Mouse (Mus musculus) naive thymus-derived CD4-positive, alpha-beta T cell, adult 2 months (primary cell): ENCODE results near the gene Ifi203.
"Not testable (repeated sequence)": the region's sequence is repeated elsewhere in the genome, so short reads cannot be mapped to it uniquely, and the experiment has no call there.

Experiments used
- DNase-seq: peaks from one replicate; pipeline ENCODE4 v3.0.0-alpha.2; 2011; ENCODE audit warnings: low read depth

Gene Ifi203

DNA sequence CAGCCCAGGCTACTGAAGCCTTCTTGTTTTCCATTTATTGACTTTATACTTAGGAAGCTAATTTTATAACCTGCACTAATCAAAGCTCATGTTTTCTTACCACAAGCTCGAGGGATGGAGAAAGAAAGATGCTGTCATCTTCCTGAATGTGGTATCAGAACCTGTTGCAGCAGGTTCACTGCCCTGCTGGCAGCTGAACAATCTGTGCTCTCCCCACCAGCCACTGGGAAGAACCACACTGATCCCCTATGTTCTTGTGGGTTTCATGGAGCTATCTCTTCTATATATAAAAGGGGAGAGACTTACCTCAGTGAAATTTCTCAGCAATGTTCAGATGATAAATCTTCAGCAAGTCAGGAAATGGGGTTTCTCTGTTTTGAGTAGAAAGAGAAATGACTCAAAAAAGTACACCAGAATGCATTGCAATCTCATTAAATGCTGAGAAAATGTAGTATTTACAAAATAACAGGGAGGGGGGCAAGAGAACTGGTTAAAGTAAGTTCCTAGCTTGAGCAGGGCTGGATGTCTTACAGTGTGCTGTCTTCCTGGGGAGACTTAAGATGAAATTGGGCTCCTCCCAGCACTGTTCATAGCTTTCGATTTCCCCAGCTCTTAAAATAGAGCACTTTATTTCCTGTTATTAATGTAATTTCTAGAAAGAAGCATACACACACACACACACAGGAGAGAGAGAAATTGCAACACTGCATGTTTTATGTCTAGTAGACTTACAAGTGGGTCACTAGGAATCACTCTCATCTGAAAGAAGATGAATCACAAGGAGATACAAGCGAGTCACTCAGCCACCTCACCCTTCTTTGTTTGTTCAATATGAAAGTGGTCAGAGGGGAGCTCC, at the start of gene Ifi203, which contains the start of gene Mndal:
TSS of gene Ifi203 (minus strand) at position 749 of the 856 bp plus-strand sequence.
TSS of gene Mndal (minus strand) at position 568 of the 856 bp plus-strand sequence.
- peak; percentile 26 for DNase-seq

DNA sequence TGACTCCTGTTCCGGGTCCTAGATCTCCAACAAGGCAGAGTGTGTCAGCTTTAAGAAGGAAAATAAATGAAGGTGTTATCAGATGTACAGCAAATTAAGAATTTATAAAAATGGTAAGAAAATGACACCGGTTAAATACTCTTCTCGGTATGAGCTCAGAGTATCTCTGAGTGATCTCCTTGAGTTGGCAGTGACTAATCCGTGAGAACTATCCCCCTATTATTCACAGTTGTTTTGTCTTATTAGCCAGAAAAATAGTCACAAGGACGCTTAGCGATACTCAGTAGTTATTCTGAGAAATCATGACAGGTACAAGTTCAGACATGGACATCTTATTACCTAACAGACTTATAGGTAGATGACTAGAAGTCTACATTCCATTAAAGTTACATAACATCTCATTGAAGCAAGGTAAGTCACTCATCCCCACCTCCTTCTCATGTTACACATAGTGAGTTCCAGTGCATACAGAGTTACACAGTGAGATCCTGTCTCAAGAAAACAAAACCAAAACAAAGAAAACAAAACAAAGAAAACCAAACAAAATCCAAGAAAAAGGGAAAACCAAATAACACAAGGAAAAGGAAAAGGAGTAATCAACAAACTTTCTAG, 40.3 kb upstream of the Ifi203 start, which contains the start of gene Ifi202b:
TSS of gene Ifi202b (minus strand) at position 51 of the 612 bp plus-strand sequence.
- DNase-seq = not testable (repeated sequence)

DNA sequence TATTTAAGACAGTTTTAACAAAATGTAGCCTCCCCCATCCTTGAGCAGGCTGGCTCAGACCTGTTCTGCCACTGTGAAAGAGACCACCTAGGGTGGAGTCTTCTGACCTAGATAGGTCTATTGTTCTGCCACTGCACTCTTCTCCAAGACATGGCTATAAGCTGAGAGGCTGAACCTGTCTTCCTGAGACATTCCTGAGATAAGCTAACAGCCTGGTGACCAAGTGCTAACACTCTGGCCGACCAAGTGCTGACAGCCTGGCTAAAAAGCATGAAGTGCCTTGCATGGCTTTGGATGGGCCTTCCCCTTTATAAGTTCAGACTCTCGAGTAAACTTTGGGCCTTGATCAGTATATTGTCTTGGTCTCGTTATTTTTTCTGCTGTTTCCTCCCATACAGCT, 38.6 kb upstream of the Ifi203 start:
- not testable (repeated sequence) for DNase-seq

DNA sequence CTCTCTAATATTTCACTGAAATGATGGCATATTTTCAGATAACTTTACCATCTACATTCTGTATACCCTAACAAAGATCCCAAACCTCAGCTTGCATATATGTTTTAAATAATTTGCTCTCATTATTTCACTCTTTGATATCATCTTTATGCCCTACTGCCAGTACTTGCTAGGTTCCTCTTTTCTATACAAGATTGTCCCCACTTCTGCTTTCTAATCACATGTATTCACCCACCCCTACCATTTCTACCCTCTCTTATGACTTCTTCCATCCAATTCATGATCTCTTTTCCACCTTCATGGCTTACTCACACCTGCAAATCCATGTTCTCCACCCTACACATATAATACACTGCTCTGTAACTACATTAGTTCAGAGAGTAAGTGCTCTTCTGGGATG, 35.1 kb upstream of the Ifi203 start:
- no peak for DNase-seq

DNA sequence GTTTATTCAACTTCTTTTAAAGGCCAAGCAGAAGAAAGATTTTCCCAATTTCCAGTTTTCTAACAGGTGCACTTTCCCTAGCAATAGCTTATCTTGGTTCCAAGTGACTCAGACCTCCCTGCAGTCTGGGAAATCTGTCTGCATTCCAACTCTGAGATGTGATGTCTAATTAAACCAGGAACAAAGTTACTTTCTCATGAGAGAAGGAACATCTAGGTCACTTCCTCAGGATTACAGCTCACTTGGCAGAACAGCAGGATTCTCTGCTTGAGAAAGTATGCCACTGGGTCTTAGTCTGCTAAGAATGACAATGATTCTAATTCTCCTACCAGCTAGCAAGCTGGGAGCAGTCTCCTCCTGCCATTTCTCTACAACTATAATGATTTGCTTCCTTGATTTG, 30.6 kb upstream of the Ifi203 start:
- DNase-seq = no peak

DNA sequence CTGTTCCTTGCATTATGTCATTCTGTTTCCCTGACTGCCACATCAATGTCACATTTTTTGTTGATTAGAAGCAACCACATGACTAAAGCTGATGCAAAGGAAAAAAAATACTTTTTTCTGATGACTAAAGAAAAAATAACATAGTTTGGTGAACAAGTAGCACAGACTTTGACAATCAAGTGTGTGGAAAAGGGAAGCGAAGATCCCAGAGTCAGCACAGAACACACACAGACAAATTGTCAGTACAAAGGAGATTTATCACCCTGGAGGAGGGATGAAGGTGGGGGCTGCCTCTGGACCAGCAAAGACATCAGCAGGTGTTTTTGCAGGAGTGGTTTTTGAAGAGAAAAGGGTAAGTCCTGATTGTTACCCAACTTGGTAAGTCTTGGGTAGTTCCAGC, 19.0 kb upstream of the Ifi203 start:
- DNase-seq = not testable (repeated sequence)

DNA sequence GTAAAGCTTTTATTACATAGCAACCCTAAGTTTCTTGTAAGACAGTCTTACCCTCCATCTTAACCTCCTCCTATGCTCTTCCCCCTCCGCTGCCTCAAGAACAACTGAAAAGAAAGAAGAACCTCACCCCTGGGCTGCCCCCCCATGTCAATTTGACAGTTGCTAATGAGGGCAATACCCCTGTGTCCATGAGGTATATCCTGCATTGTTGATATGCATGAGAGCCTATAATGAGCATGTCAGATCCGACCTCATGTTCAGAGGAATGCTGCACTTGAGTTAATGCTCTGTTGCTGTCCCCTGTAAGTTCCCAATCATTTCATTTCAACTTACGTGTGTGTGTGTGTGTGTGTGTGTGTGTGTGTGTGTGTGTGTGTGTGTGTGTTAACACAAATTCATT, 17.5 kb upstream of the Ifi203 start:
- not testable (repeated sequence) for DNase-seq

DNA sequence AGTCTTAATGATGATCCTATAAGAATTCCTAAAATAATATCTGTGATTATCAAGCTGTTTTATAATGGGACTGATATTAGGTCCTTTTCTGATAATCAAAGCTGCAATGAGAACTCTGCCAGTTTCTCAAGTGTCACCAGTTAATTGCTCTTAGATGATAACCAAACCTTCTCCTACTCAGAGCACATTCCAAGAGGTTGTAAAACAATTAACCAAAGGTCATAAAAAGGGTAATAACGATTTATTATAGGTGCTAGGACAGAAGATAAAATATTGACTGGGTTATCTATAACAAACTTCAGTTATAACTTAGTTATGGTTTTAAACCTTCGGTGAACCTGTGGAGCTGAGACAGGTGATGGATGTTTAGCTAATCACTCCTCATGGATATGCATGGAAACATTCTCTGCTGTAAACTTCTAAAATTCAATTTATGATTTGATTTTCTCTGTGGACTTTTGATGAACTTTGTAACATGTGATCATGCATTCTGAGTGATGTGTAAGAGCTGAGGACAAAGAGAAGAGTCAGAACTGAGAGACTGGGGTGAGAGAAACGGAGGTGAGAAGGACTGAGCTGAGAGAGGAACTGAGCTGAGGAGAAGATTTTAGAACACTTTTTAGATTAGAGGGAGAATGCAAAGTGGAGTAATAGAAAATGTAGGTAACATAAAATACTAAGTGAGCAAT, 13.5 kb upstream of the Ifi203 start:
- not testable (repeated sequence) for DNase-seq

DNA sequence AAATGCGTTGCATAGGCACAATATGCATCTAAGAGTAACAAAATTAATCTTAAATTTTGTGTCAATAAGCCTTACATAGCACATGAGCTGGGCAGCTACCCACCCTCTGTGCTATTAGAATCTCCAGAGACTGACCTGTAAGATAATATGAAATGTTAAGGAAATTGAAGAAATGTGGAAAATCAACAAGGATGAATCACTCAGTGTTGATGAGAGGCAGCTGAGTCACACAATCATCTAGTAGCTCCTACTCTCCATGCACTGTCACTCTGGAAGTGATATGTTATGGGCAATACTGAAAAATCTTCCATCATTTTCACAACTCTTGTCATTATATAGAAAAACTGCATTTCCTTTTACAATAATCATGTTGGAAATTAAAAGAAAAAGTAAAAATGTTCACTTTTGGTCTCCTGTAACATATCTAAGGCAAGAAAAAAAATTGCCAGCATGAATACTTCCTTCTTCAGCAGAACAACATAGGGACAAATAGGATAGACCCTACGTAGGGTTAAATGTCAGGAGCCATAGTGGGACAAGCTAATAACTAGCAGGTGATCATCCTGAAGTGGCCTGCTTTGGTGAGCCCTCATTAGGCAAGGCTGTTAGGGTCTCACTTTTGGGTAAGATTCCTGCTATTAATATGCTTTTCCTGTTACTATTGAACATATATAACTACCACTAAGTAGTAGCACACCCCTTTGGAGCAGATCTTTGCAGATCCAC, 12.8 kb upstream of the Ifi203 start:
- no peak for DNase-seq

DNA sequence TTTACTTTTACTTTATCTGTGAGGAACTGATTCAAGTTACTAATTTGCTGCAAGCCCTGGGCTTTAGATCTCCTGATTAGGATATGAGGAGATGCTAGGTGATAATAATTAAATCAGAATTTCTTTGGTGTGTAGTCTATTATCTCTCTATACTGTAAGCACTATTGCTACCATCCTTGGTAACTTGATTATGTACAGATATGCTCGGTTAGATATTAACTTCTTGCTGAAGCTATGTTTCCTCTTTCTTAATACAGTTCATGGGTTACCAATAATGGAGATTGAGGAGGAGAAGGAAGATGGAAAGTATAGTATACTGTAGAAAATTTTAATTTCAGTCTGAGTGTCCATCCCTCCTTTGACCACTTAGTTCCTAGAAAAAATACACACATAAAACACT, 11.1 kb upstream of the Ifi203 start:
- no peak for DNase-seq

DNA sequence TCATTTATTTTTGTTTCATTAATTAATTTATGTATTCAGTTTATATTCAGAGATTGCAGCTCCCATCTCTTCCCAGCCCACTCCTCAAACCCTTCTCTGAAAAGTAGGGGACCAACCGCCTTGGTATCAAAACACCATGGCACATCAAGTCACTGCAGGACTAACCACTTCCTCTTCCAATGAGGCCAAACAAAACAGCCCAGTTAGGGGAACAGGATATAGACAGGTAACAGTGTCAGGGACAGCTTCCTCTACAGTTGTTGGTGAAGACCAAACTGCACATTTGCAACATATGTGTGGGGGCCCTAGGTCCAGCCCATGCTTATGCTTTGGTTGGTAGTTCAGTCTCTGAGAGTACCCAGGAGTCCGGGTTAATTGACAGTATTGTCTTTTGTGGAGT, 6.6 kb upstream of the Ifi203 start:
- peak; percentile 40 for DNase-seq

DNA sequence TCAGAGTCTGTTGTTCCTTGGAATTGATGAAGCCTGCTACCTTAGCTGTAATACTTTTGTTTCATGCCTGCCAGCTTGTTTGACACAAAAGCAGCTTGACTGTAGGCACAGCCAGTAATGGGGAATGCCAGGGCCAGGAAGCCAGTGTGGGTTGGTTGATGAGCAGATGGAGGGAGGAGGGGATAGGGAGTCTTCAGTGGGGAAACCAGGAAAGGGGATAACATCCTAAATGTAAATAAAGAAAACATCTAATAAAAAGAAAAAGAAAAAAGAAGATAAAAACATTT, 251 bp upstream of the Ifi203 start:
- DNase-seq = peak; percentile 36

DNA sequence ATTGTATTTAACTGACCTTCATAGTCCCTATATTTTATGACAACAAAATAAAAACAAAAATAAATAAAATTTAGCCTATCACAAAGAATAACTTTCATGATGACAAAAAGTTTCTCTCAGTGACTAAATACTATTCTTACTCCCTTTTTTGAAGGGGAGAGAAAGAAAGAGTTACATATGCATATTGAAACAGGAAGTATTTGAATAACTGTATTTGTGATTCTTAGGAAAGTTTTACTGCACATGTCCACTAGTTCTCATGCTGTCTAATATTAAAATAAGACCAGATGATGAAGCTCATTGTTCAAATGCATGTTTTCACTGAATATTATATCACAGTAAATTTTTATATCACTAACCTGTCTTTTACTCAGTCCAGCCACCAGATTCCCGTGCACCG, 950 bp downstream of the Ifi203 start:
- not testable (repeated sequence) for DNase-seq

DNA sequence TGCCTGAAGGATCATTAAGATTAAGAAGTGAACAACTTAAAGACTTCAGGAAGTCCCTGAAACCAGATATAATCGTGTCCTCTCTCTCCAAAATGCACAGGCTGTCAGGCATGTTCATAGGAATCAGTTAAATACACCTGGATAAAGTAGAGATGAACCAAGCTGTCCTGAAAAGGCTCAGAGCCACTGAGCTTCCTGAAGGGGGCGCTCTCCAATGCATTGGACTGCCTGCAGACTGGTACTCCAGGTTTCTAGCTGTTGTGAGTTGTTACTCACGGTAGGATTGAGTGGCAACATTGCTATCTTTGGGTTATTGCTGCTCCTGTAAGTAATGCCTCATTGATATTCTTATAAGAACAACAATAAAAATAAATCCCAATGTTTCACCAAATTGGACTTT, 23.2 kb downstream of the Ifi203 start:
- DNase-seq = not testable (repeated sequence)

DNA sequence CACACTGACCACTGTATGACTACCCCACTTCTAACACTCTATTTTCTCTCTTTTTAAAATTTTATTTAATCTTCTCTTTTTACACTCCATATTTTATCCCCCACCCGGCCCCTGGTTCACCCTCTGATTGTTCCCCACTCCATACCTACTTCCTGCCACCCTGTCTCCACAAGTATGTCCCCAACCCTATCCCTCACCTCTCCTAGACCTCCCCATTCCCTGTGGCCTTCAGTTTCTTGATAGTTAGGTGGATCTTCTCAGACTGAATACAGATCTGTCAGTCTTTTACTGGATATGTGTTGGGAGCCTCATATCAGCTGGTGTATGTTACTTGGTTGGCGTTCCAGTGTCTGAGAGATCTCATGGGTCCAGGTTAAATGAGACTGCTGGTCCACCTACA, 27.9 kb downstream of the Ifi203 start:
- DNase-seq = no peak

DNA sequence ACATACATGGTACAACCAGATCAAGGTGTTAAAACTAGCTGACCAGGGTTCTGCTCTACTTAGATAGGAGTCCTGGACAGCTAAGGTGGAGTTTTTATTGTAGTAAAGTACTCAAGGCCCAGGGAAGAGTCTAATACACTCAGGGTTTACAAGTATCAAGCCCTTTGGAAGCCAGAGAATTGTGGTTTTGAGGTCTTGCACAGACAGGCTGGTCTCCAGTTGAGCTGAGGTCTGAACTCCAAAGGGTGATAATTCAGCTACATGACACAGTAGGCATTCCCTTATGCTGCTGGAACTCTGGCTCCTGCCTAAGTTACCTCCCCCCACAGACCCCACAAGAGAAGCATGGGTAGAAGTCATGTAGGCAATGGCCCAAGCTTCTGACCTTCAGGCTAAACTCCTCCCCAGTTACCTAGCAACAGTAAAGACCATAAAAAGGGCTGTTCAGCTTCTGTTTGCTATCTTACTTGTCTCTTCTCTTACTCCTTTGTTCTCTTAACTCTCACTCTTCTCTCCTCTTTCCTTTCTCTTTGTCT, 29.1 kb downstream of the Ifi203 start:
- not testable (repeated sequence) for DNase-seq

DNA sequence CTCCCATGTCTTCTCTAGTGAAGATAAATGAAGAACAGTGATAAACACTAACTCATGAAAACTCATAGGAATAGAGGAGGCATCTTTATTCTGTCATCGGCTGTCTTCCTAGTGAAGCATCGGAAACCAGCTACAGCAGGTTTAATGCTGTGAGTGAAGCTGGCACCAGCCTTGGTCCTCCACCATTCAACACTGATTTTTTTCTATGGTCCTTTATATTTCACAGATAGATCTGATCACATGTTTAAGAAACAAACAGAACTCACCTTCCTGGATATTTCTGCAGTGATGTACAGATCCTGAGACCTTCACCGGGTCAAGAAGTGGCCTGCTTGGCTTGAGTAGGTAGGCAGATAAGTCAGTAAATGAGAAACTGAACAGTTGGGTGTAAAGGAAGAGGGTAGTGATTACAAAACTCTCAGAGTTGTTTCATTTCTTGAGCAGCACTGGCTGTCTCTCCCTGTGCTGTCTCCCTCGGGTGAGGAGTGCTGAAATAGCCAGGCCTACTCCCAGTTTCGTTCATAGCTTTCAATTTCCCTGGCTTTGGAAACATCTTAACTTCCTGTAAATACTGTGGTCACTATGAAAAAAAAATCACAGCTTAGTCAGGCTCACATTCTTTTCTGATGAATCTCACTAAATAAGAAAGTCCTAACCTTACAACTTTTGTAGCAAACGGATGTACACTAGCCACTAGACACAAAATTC, 29.8 kb downstream of the Ifi203 start, which contains the start of gene Ifi211:
TSS of gene Ifi211 (minus strand) at position 499 of the 708 bp plus-strand sequence.
- DNase-seq = not testable (repeated sequence)

DNA sequence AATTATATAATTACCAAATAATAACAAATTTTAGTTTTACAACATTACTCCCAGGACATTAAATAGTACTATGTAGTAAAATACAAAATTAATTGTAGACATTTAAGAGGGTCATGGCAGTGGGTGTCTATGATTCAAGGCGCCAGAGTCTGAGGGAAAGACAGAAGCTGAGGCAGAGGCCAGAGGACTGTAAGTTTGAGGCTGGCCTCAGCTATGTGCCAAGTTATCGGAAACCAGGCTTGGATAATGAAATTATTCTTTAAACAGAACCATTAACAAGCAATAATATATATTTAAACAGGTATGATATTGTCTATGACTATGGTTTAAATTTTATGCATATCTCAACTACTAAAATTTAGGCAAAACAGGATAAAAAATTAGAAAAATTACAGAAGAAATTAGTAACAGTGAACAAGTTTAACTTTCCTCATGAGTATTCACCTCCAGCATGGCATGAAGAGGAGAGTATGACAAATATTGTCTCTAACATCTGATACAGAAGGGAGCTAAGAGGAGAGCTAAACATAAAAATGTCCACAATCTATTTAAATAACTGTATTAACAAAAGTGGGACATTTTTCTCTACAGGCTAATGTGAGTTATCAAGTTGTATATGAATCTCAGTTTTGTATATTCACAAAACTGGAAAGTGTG, 30.5 kb downstream of the Ifi203 start:
- no peak for DNase-seq

DNA sequence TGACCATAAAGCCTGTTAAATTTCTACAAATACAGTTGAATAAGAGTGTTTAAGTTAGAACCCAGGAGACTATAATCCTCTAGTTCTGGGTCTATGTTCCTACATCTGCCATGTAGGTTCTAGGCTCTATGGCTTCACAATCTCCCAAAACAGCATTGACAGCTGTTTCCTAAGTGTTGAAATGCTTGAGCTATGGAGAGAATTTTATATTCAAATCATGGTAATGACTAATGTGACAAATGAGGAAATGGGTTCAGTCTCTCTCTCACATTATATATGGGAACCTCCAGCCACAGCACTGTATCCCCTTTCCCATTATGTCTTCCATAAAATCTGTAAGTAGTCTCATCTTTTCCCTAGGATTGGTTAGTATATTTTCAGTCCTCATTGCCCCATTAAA, 34.1 kb downstream of the Ifi203 start:
- not testable (repeated sequence) for DNase-seq

DNA sequence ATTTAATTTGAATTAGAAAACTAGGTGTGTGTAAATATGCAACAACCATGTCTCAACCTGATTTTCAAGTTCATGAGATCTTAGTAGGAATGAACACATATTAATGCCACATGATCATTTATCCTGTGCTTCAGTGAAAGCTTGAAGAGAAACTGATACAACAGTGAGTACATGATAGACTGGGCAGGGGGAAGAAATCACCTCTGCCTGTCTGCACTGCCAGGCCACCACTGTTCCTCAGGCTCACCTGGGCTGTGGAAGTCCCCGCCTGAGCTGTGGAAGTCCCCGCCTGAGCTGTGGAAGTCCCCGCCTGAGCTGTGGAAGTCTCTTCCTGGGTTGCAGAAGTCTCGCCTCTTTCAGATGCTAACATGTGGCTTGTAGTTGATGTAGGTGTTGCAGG, 36.6 kb downstream of the Ifi203 start:
- DNase-seq = peak; percentile 22

DNA sequence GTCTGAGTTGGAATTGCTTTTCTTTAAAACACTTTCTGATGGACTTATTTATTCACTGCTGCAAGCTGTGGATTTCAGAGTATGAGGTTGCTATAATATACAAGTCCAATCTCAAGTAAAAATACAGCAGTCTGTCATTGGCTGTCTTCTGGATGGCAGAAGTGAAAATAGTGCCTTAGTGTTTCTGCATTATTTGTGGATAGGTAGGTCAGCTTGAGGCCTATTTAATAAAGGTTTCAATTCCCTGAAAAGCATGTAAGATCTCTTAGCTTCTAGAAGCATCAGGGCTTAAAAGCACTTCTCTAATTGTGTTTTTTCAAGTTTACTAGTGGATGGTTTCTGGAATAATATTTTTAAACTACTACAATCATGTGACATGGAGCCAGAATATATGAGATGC, 52.7 kb downstream of the Ifi203 start:
- not testable (repeated sequence) for DNase-seq
